Mouse (Mus musculus): ENCODE data around the gene Rbm7.

Rbm7 gene

Small RNA genes lying within 50 kb of the gene (microRNA-seq; reads per million reads assigned to microRNA genes)
- gene Gm23653 = 0 reads per million in 2 experiments

Data from adrenal gland (tissue).